Mouse (Mus musculus) bone marrow macrophage, adult 2 months (primary cell): ENCODE measurements around the gene Ifi47.

ENCODE experiments used
- CTCF ChIP-seq: IDR thresholded peaks from 2 replicates; pipeline ENCODE4 v1.5.1; 2012; ENCODE audit warnings: low read depth, mild to moderate bottlenecking, low read length, moderate library complexity
- POLR2A ChIP-seq: IDR thresholded peaks from 2 replicates; pipeline ENCODE4 v1.6.1; 2012; ENCODE audit warnings: mild to moderate bottlenecking, low read depth, low read length, borderline replicate concordance

GRCm38 (mm10) chr11:49119635-49120034 lies 43.2 kb downstream of the Ifi47 start:
- no peak for TF ChIP-seq POLR2A
- TF ChIP-seq CTCF: no peak
